Mouse (Mus musculus): ENCODE results near the gene Mpz. TPM values are rescaled to one million over a fixed set of nuclear protein-coding genes. Genes with fewer than 3 reads are reported as not detected.

The Mpz gene
- polyA plus RNA-seq, 1 experiment from 2014 or later: 6.8 TPM

- Histone ChIP-seq H3K9me3 (no peaks in the 10 kb centered on the region), H3K9ac (no peak overlapping the region), H3K4me1 (peaks cover 9% of the 10 kb centered on the region), H3K4me3 (no peak overlapping the region), H3K27ac (no peak overlapping the region), H3K4me2 (replicated peaks) (peak overlapping the region; percentile 69; the same call in 1 of the 2 replicates), H3K36me3 (no peaks in the 10 kb centered on the region), H3K27me3 (no peaks in the 10 kb centered on the region)
- 79% methylated on average over 4 of the region's 4 CpGs for WGBS
- ATAC-seq (ENCODE audit: low FRiP score, low read depth): no peak
Observed at GRCm38 (mm10) chr1:171112986-171113385, 37.5 kb upstream of the Mpz start.

GRCm38 (mm10) chr1:171113873-171114299, 36.6 kb upstream of the Mpz start, which contains the start of gene Cfap126:
TSS of gene Cfap126 (plus strand) at chr1:171113918.
- H3K27ac ChIP-seq: peak within 1 kb of the TSS; percentile 56; the same call in 1 of the 2 replicates
- peak within 1 kb of the TSS; percentile 69 for H3K4me2 ChIP-seq (replicated peaks)
- no peaks in the 10 kb centered on the region for H3K36me3 ChIP-seq
- ATAC-seq (ENCODE audit: low FRiP score, low read depth): no peak
- no peaks in the 10 kb centered on the region for H3K9me3 ChIP-seq
- H3K4me1 ChIP-seq: peaks cover 9% of the 10 kb centered on the region
- 1% methylated on average over 24 of the region's 24 CpGs for WGBS
- peak within 1 kb of the TSS; percentile 52 for H3K4me3 ChIP-seq
- peak within 1 kb of the TSS; percentile 77 for H3K9ac ChIP-seq
- no peaks in the 10 kb centered on the region for H3K27me3 ChIP-seq

GRCm38 (mm10) chr1:171116280-171116679, 34.2 kb upstream of the Mpz start:
- H3K27ac ChIP-seq: no peak overlapping the region
- no peaks in the 10 kb centered on the region for H3K27me3 ChIP-seq
- no peak for ATAC-seq (ENCODE audit: low FRiP score, low read depth)
- H3K4me1 ChIP-seq: peaks cover 6% of the 10 kb centered on the region; the same call in 1 of the 2 replicates
- no peak overlapping the region for H3K9ac ChIP-seq
- H3K36me3 ChIP-seq: no peaks in the 10 kb centered on the region
- no peak overlapping the region for H3K4me3 ChIP-seq
- H3K9me3 ChIP-seq: no peaks in the 10 kb centered on the region
- no peak overlapping the region for H3K4me2 ChIP-seq (replicated peaks)
- WGBS: 63% methylated on average over 4 of the region's 4 CpGs

- H3K27ac ChIP-seq: no peak overlapping the region
- no peak overlapping the region for H3K4me2 ChIP-seq (replicated peaks)
- peaks cover under 1% of the 10 kb centered on the region; the same call in 1 of the 2 replicates for H3K4me1 ChIP-seq
- 6% methylated on average over 4 of the region's 4 CpGs for WGBS
- H3K9me3 ChIP-seq: no peaks in the 10 kb centered on the region
- H3K9ac ChIP-seq: no peak overlapping the region
- no peaks in the 10 kb centered on the region for H3K36me3 ChIP-seq
- no peaks in the 10 kb centered on the region for H3K27me3 ChIP-seq
- no peak overlapping the region for H3K4me3 ChIP-seq
- ATAC-seq (ENCODE audit: low FRiP score, low read depth): peak; percentile 24; the same call in 1 of the 2 replicates
Observed at GRCm38 (mm10) chr1:171118269-171118684, 32.2 kb upstream of the Mpz start.

GRCm38 (mm10) chr1:171118996-171119395, 31.5 kb upstream of the Mpz start:
- Histone ChIP-seq H3K9ac (no peak overlapping the region), H3K9me3 (no peaks in the 10 kb centered on the region), H3K4me3 (no peak overlapping the region), H3K27me3 (no peaks in the 10 kb centered on the region), H3K4me2 (replicated peaks) (no peak overlapping the region), H3K27ac (no peak overlapping the region), H3K36me3 (no peaks in the 10 kb centered on the region), H3K4me1 (no peaks in the 10 kb centered on the region)
- 89% methylated on average over 5 of the region's 5 CpGs for WGBS
- ATAC-seq (ENCODE audit: low FRiP score, low read depth): no peak

- no peak overlapping the region for H3K27ac ChIP-seq
- no peaks in the 10 kb centered on the region for H3K27me3 ChIP-seq
- ATAC-seq (ENCODE audit: low FRiP score, low read depth): no peak
- H3K4me2 ChIP-seq (replicated peaks): no peak overlapping the region
- no peak overlapping the region for H3K9ac ChIP-seq
- no peaks in the 10 kb centered on the region for H3K4me1 ChIP-seq
- WGBS: 87% methylated on average over 14 of the region's 14 CpGs
- no peaks in the 10 kb centered on the region for H3K9me3 ChIP-seq
- no peak overlapping the region for H3K4me3 ChIP-seq
- H3K36me3 ChIP-seq: no peaks in the 10 kb centered on the region
Observed at GRCm38 (mm10) chr1:171119405-171119804, 31.1 kb upstream of the Mpz start.

- no peak overlapping the region for H3K9ac ChIP-seq
- WGBS: 16% methylated on average over 3 of the region's 3 CpGs
- ATAC-seq (ENCODE audit: low FRiP score, low read depth): no peak
- no peak overlapping the region for H3K27ac ChIP-seq
- H3K4me2 ChIP-seq (replicated peaks): no peak overlapping the region
- H3K9me3 ChIP-seq: no peaks in the 10 kb centered on the region
- H3K27me3 ChIP-seq: no peaks in the 10 kb centered on the region
- H3K4me1 ChIP-seq: no peaks in the 10 kb centered on the region
- H3K36me3 ChIP-seq: no peaks in the 10 kb centered on the region
- no peak overlapping the region for H3K4me3 ChIP-seq
Observed at GRCm38 (mm10) chr1:171120893-171121292, 29.6 kb upstream of the Mpz start.

GRCm38 (mm10) chr1:171121839-171122238, 28.7 kb upstream of the Mpz start:
- Histone ChIP-seq H3K9me3 (no peaks in the 10 kb centered on the region), H3K4me3 (no peak overlapping the region), H3K27ac (no peak overlapping the region), H3K27me3 (no peaks in the 10 kb centered on the region), H3K36me3 (no peaks in the 10 kb centered on the region), H3K4me2 (replicated peaks) (no peak overlapping the region), H3K4me1 (no peaks in the 10 kb centered on the region), H3K9ac (no peak overlapping the region)
- WGBS: 36% methylated on average over 5 of the region's 5 CpGs
- ATAC-seq (ENCODE audit: low FRiP score, low read depth): no peak

- Histone ChIP-seq H3K27me3 (no peaks in the 10 kb centered on the region), H3K4me3 (no peak overlapping the region), H3K27ac (no peak overlapping the region), H3K4me2 (replicated peaks) (no peak overlapping the region), H3K9me3 (no peaks in the 10 kb centered on the region), H3K4me1 (no peaks in the 10 kb centered on the region), H3K9ac (no peak overlapping the region), H3K36me3 (peaks cover 7% of the 10 kb centered on the region)
- no peak for ATAC-seq (ENCODE audit: low FRiP score, low read depth)
- 34% methylated on average over 7 of the region's 7 CpGs for WGBS
Observed at GRCm38 (mm10) chr1:171122932-171123331, 27.6 kb upstream of the Mpz start.

- H3K27ac ChIP-seq: no peak overlapping the region
- 93% methylated on average over 5 of the region's 5 CpGs for WGBS
- H3K9ac ChIP-seq: no peak overlapping the region
- no peak overlapping the region for H3K4me3 ChIP-seq
- no peak overlapping the region for H3K4me2 ChIP-seq (replicated peaks)
- no peaks in the 10 kb centered on the region for H3K9me3 ChIP-seq
- no peaks in the 10 kb centered on the region for H3K4me1 ChIP-seq
- ATAC-seq (ENCODE audit: low FRiP score, low read depth): no peak
- H3K27me3 ChIP-seq: no peaks in the 10 kb centered on the region
- H3K36me3 ChIP-seq: peaks cover 20% of the 10 kb centered on the region
Observed at GRCm38 (mm10) chr1:171124398-171124797, 26.1 kb upstream of the Mpz start.

GRCm38 (mm10) chr1:171129251-171129650, 21.3 kb upstream of the Mpz start:
- Histone ChIP-seq H3K36me3 (peaks cover 65% of the 10 kb centered on the region), H3K4me2 (replicated peaks) (no peak overlapping the region), H3K27me3 (no peaks in the 10 kb centered on the region), H3K4me1 (no peaks in the 10 kb centered on the region), H3K4me3 (no peak overlapping the region), H3K27ac (no peak overlapping the region), H3K9ac (no peak overlapping the region), H3K9me3 (no peaks in the 10 kb centered on the region)
- WGBS: 72% methylated on average over 7 of the region's 7 CpGs
- ATAC-seq (ENCODE audit: low FRiP score, low read depth): no peak

GRCm38 (mm10) chr1:171130971-171131370, 19.5 kb upstream of the Mpz start:
- no peak overlapping the region for H3K27ac ChIP-seq
- 88% methylated on average over 1 of the region's 1 CpGs for WGBS
- H3K4me2 ChIP-seq (replicated peaks): no peak overlapping the region
- no peak overlapping the region for H3K9ac ChIP-seq
- no peaks in the 10 kb centered on the region for H3K27me3 ChIP-seq
- H3K4me1 ChIP-seq: no peaks in the 10 kb centered on the region
- no peak for ATAC-seq (ENCODE audit: low FRiP score, low read depth)
- H3K36me3 ChIP-seq: peaks cover 81% of the 10 kb centered on the region
- no peak overlapping the region for H3K4me3 ChIP-seq
- no peaks in the 10 kb centered on the region for H3K9me3 ChIP-seq

GRCm38 (mm10) chr1:171135600-171135999, 14.9 kb upstream of the Mpz start:
- WGBS: 100% methylated on average over 2 of the region's 2 CpGs
- ATAC-seq (ENCODE audit: low FRiP score, low read depth): no peak
- H3K4me2 ChIP-seq (replicated peaks): no peak overlapping the region
- no peak overlapping the region for H3K9ac ChIP-seq
- no peak overlapping the region for H3K4me3 ChIP-seq
- H3K4me1 ChIP-seq: no peaks in the 10 kb centered on the region
- no peaks in the 10 kb centered on the region for H3K9me3 ChIP-seq
- no peaks in the 10 kb centered on the region for H3K27me3 ChIP-seq
- H3K27ac ChIP-seq: no peak overlapping the region
- peaks cover 89% of the 10 kb centered on the region for H3K36me3 ChIP-seq
